Mouse (Mus musculus): Measurements from ENCODE around the gene Olfr33. TPM values are rescaled to one million over a fixed set of nuclear protein-coding genes. Genes with fewer than 3 reads are reported as not detected.

Olfr33 gene
- polyA plus RNA-seq (2012; rRNA removed), result not detected in 2 replicates

- Histone ChIP-seq H3K27ac (ENCODE audit: insufficient read depth, low read depth, low read length) (no peak within 1 kb of the TSS), H3K36me3 (ENCODE audit: control insufficient read depth, insufficient read depth, low read length) (no peaks in the 10 kb centered on the region), H3K4me3 (ENCODE audit: low read depth, low read length) (no peak within 1 kb of the TSS), H3K4me1 (ENCODE audit: control insufficient read depth, insufficient read depth, insufficient read length, low read length) (no peaks in the 10 kb centered on the region), H3K27me3 (ENCODE audit: control insufficient read depth, insufficient read depth, low read length) (no peaks in the 10 kb centered on the region; the same call in 1 of the 2 replicates)
- 33% methylated on average over 1 of the region's 1 CpGs for WGBS
- TF ChIP-seq CTCF (IDR thresholded peaks at IDR 0.05; ENCODE audit: extremely low read depth, insufficient read length, insufficient replicate concordance, low read depth, low read length) (no peak), POLR2A (IDR thresholded peaks at IDR 0.05; ENCODE audit: low read depth, low read length) (no peak)
These were observed at the start of gene Olfr33 for GRCm38 (mm10) chr7:102718970-102719369. Gene Olfr33 (minus strand): TSS chr7:102719070.

GRCm38 (mm10) chr7:102759266-102759665 lies 40.4 kb upstream of the Olfr33 start, which contains the start of the genes Olfr560 and Olfr78:
Gene Olfr560 (minus strand): TSS chr7:102759366.
Gene Olfr78 (minus strand): TSS chr7:102759471.
- Histone ChIP-seq H3K27ac (ENCODE audit: insufficient read depth, low read depth, low read length) (no peak within 1 kb of the TSS), H3K4me1 (ENCODE audit: control insufficient read depth, insufficient read depth, insufficient read length, low read length) (no peaks in the 10 kb centered on the region), H3K27me3 (ENCODE audit: control insufficient read depth, insufficient read depth, low read length) (no peaks in the 10 kb centered on the region), H3K4me3 (ENCODE audit: low read depth, low read length) (no peak within 1 kb of the TSS), H3K36me3 (ENCODE audit: control insufficient read depth, insufficient read depth, low read length) (no peaks in the 10 kb centered on the region)
- WGBS, result 55% methylated on average over 4 of the region's 4 CpGs
- TF ChIP-seq CTCF (IDR thresholded peaks at IDR 0.05; ENCODE audit: extremely low read depth, insufficient read length, insufficient replicate concordance, low read depth, low read length) (no peak), POLR2A (IDR thresholded peaks at IDR 0.05; ENCODE audit: low read depth, low read length) (no peak)

- Histone ChIP-seq H3K27me3 (ENCODE audit: control insufficient read depth, insufficient read depth, low read length) (no peaks in the 10 kb centered on the region), H3K27ac (ENCODE audit: insufficient read depth, low read depth, low read length) (no peak overlapping the region), H3K4me3 (ENCODE audit: low read depth, low read length) (no peak overlapping the region), H3K4me1 (ENCODE audit: control insufficient read depth, insufficient read depth, insufficient read length, low read length) (no peaks in the 10 kb centered on the region), H3K36me3 (ENCODE audit: control insufficient read depth, insufficient read depth, low read length) (no peaks in the 10 kb centered on the region)
- WGBS, result 5% methylated on average over 1 of the region's 1 CpGs
- TF ChIP-seq POLR2A (IDR thresholded peaks at IDR 0.05; ENCODE audit: low read depth, low read length), result no peak
- peak; percentile 11; the same call in 1 of the 2 replicates for TF ChIP-seq CTCF (IDR thresholded peaks at IDR 0.05; ENCODE audit: extremely low read depth, insufficient read length, insufficient replicate concordance, low read depth, low read length)
These were observed 33.2 kb upstream of the Olfr33 start for GRCm38 (mm10) chr7:102752086-102752485.

GRCm38 (mm10) chr7:102737705-102738104 lies 18.8 kb upstream of the Olfr33 start:
- TF ChIP-seq POLR2A (IDR thresholded peaks at IDR 0.05; ENCODE audit: low read depth, low read length), result no peak
- H3K4me3 ChIP-seq (ENCODE audit: low read depth, low read length), result no peak overlapping the region
- no peak overlapping the region for H3K27ac ChIP-seq (ENCODE audit: insufficient read depth, low read depth, low read length)
- 47% methylated on average over 2 of the region's 2 CpGs for WGBS
- H3K27me3 ChIP-seq (ENCODE audit: control insufficient read depth, insufficient read depth, low read length), result no peaks in the 10 kb centered on the region
- H3K36me3 ChIP-seq (ENCODE audit: control insufficient read depth, insufficient read depth, low read length), result no peaks in the 10 kb centered on the region
- no peaks in the 10 kb centered on the region for H3K4me1 ChIP-seq (ENCODE audit: control insufficient read depth, insufficient read depth, insufficient read length, low read length)

- no peaks in the 10 kb centered on the region for H3K36me3 ChIP-seq (ENCODE audit: control insufficient read depth, insufficient read depth, low read length)
- 39% methylated on average over 1 of the region's 1 CpGs for WGBS
- no peaks in the 10 kb centered on the region for H3K4me1 ChIP-seq (ENCODE audit: control insufficient read depth, insufficient read depth, insufficient read length, low read length)
- no peaks in the 10 kb centered on the region for H3K27me3 ChIP-seq (ENCODE audit: control insufficient read depth, insufficient read depth, low read length)
- H3K27ac ChIP-seq (ENCODE audit: insufficient read depth, low read depth, low read length), result no peak overlapping the region
- TF ChIP-seq CTCF (IDR thresholded peaks at IDR 0.05; ENCODE audit: extremely low read depth, insufficient read length, insufficient replicate concordance, low read depth, low read length), result no peak
- TF ChIP-seq POLR2A (IDR thresholded peaks at IDR 0.05; ENCODE audit: low read depth, low read length), result no peak
- no peak overlapping the region for H3K4me3 ChIP-seq (ENCODE audit: low read depth, low read length)
These were observed 14.9 kb upstream of the Olfr33 start for GRCm38 (mm10) chr7:102733793-102734192.

- Histone ChIP-seq H3K4me1 (ENCODE audit: control insufficient read depth, insufficient read depth, insufficient read length, low read length) (no peaks in the 10 kb centered on the region), H3K36me3 (ENCODE audit: control insufficient read depth, insufficient read depth, low read length) (no peaks in the 10 kb centered on the region), H3K27ac (ENCODE audit: insufficient read depth, low read depth, low read length) (no peak within 1 kb of the TSS), H3K4me3 (ENCODE audit: low read depth, low read length) (no peak within 1 kb of the TSS), H3K27me3 (ENCODE audit: control insufficient read depth, insufficient read depth, low read length) (no peaks in the 10 kb centered on the region)
- TF ChIP-seq POLR2A (IDR thresholded peaks at IDR 0.05; ENCODE audit: low read depth, low read length) (no peak), CTCF (IDR thresholded peaks at IDR 0.05; ENCODE audit: extremely low read depth, insufficient read length, insufficient replicate concordance, low read depth, low read length) (no peak)
These were observed 8.5 kb upstream of the Olfr33 start, which contains the start of gene Olfr559 for GRCm38 (mm10) chr7:102727391-102727790. Gene Olfr559 (minus strand): TSS chr7:102727491.

GRCm38 (mm10) chr7:102701915-102702314 lies 17.0 kb downstream of the Olfr33 start, which contains the start of gene Olfr558:
Gene Olfr558 (plus strand): TSS chr7:102702215.
- no peaks in the 10 kb centered on the region for H3K4me1 ChIP-seq (ENCODE audit: control insufficient read depth, insufficient read depth, insufficient read length, low read length)

More at GRCm38 (mm10) chr7:102701915-102702314, 17.0 kb downstream of the Olfr33 start, which contains the start of gene Olfr558:
- TF ChIP-seq CTCF (IDR thresholded peaks at IDR 0.05; ENCODE audit: extremely low read depth, insufficient read length, insufficient replicate concordance, low read depth, low read length), result no peak
- TF ChIP-seq POLR2A (IDR thresholded peaks at IDR 0.05; ENCODE audit: low read depth, low read length), result no peak
- Histone ChIP-seq H3K36me3 (ENCODE audit: control insufficient read depth, insufficient read depth, low read length) (no peaks in the 10 kb centered on the region), H3K4me3 (ENCODE audit: low read depth, low read length) (no peak within 1 kb of the TSS), H3K27ac (ENCODE audit: insufficient read depth, low read depth, low read length) (no peak within 1 kb of the TSS), H3K27me3 (ENCODE audit: control insufficient read depth, insufficient read depth, low read length) (no peaks in the 10 kb centered on the region)
